Mouse (Mus musculus) liver, embryonic 16.5 days (tissue): ENCODE results near the gene Lama4. TPM values are rescaled to one million over a fixed set of nuclear protein-coding genes. Genes with fewer than 3 reads are reported as not detected.

ENCODE experiments used
- ATAC-seq: fragments of 200-750 bp; cut with Nextera tagmentation; 2 replicates; pipeline ENCODE4 v1.8.0; 2017; ENCODE audit warnings: low read depth, mild to moderate bottlenecking, moderate number of reproducible peaks, moderate library complexity
- H3K27ac ChIP-seq: fragments of 300-500 bp; sonication (generic); 2 replicates; pipeline ENCODE4 v1.5.1; 2014; ENCODE audit warnings: mild to moderate bottlenecking, low read length
- H3K27me3 ChIP-seq: fragments of 300-500 bp; sonication (generic); 2 replicates; pipeline ENCODE4 v1.6.1; 2014; ENCODE audit warnings: low read depth, low read length, mixed read lengths; ENCODE audit not compliant: control insufficient read depth, insufficient read depth
- H3K36me3 ChIP-seq: fragments of 300-500 bp; sonication (generic); 2 replicates; pipeline ENCODE4 v1.6.1; 2014; ENCODE audit warnings: mild to moderate bottlenecking; ENCODE audit not compliant: control insufficient read depth, insufficient read depth
- H3K4me1 ChIP-seq: fragments of 300-500 bp; sonication (generic); 2 replicates; pipeline ENCODE4 v1.6.1; 2014; ENCODE audit warnings: low read depth, low read length, mixed read lengths; ENCODE audit not compliant: control insufficient read depth
- H3K4me2 ChIP-seq: fragments of 300-500 bp; sonication (generic); 2 replicates; pipeline ENCODE4 v1.6.1; 2014; ENCODE audit warnings: low read depth, low read length, mixed read lengths
- H3K4me3 ChIP-seq: fragments of 300-500 bp; sonication (generic); 2 replicates; pipeline ENCODE4 v1.5.1; 2014; ENCODE audit warnings: low read depth, mild to moderate bottlenecking, low read length
- H3K9ac ChIP-seq: fragments of 300-500 bp; sonication (generic); 2 replicates; pipeline ENCODE4 v1.6.1; 2014; ENCODE audit warnings: low read depth, low read length
- H3K9me3 ChIP-seq: fragments of 300-500 bp; sonication (generic); replicated peaks from 2 replicates; pipeline ENCODE4 v1.6.1; 2016; ENCODE audit warnings: low read length; ENCODE audit not compliant: control insufficient read depth
- WGBS: fragments of 180-500 bp; shearing (Covaris S2); extraction: QIAGEN DNeasy Blood & Tissue Kit; methylation state at CpG from one replicate; pipeline ENCODE4 v1.1.7; 2014; ENCODE audit not compliant: insufficient replicate concordance; 5-methylcytosine and 5-hydroxymethylcytosine counted together
- polyA plus RNA-seq: library from polyadenylated mRNA; unstranded; fragments of >200 nt; fragmentation: Nextera tagmentation; extraction: Ambion mirVana; gene quantifications from 2 replicates; pipeline ENCODE4 v1.2.1, GENCODE M21; 2015

Gene Lama4
- polyA plus RNA-seq, 1 experiment from 2014 or later: 2.1 TPM

DNA sequence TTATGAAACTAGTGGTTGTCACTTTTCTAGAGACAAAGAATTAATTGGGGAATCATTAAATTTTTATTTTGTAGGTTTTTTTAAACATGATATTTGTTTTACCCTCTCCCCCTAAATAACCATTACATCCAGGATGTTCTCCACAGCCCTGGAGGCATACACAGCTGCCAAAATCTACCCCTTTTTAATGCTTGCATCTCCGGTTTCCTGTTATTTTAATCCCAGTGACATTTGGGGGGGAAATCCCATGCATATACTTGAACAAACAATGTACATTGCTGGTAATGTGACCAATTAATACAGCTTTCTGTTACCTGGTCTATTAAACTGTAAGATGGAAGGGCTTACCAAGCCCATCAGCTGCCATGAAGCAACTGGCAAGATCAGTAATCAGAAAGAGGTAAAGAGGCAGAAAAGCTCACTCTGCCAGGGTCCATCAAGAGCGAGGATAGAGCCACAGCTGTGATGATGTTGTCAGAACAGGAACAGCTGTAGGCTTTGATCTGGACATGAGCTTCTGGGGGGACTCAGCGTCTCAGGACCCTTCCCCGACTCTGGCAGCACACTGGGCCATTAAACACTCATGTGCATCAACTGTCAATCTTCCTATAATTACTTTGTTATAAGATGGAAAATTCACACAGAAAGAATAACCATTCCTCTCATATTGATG lies 41.3 kb downstream of the Lama4 start:
- H3K27me3 ChIP-seq: no peaks in the 10 kb centered on the region
- H3K4me3 ChIP-seq: no peak overlapping the region
- no peak overlapping the region for H3K4me2 ChIP-seq
- no peaks in the 10 kb centered on the region for H3K4me1 ChIP-seq
- 61% methylated on average over 4 of the region's 4 CpGs for WGBS
- H3K36me3 ChIP-seq: no peaks in the 10 kb centered on the region
- no peak overlapping the region for H3K27ac ChIP-seq
- no peak for ATAC-seq
- no peaks in the 10 kb centered on the region for H3K9me3 ChIP-seq
- no peak overlapping the region for H3K9ac ChIP-seq

- H3K4me3 ChIP-seq: no peak overlapping the region
- 42% methylated on average over 2 of the region's 2 CpGs for WGBS
- H3K9ac ChIP-seq: no peak overlapping the region
- H3K27me3 ChIP-seq: no peaks in the 10 kb centered on the region
- no peak overlapping the region for H3K27ac ChIP-seq
- H3K4me2 ChIP-seq: no peak overlapping the region
- no peaks in the 10 kb centered on the region for H3K9me3 ChIP-seq
- no peaks in the 10 kb centered on the region for H3K4me1 ChIP-seq
- no peak for ATAC-seq
- no peaks in the 10 kb centered on the region for H3K36me3 ChIP-seq
Observed at GRCm38 (mm10) chr10:39014836-39015235, 49.5 kb downstream of the Lama4 start.

DNA sequence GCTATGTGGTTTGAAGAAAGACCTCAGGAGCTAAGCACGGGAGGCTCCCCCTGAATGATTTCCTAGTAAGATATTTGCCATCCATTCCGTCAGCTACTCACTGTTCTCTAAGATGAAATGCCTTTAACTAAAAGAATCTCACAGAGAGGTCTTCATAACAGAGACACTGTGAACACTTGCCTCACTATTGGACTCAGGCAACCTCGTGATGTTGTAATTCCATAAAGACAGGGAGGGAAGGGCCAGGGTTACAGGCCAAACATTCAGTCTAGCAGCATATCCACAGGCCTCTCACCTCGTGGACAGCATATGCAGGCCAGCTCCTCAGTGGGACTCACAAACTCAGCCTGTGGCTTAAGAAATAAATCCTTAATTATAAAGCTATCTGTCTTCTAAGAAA lies 52.7 kb downstream of the Lama4 start:
- H3K4me2 ChIP-seq: no peak overlapping the region
- H3K27me3 ChIP-seq: no peaks in the 10 kb centered on the region
- ATAC-seq: no peak
- no peak overlapping the region for H3K4me3 ChIP-seq
- WGBS: 47% methylated on average over 4 of the region's 4 CpGs
- H3K27ac ChIP-seq: no peak overlapping the region
- no peaks in the 10 kb centered on the region for H3K36me3 ChIP-seq
- no peaks in the 10 kb centered on the region for H3K4me1 ChIP-seq
- no peak overlapping the region for H3K9ac ChIP-seq
- H3K9me3 ChIP-seq: no peaks in the 10 kb centered on the region

GRCm38 (mm10) chr10:39018635-39019034 lies 53.3 kb downstream of the Lama4 start:
- H3K9me3 ChIP-seq: no peaks in the 10 kb centered on the region
- 83% methylated on average over 1 of the region's 1 CpGs for WGBS
- no peak overlapping the region for H3K27ac ChIP-seq

DNA sequence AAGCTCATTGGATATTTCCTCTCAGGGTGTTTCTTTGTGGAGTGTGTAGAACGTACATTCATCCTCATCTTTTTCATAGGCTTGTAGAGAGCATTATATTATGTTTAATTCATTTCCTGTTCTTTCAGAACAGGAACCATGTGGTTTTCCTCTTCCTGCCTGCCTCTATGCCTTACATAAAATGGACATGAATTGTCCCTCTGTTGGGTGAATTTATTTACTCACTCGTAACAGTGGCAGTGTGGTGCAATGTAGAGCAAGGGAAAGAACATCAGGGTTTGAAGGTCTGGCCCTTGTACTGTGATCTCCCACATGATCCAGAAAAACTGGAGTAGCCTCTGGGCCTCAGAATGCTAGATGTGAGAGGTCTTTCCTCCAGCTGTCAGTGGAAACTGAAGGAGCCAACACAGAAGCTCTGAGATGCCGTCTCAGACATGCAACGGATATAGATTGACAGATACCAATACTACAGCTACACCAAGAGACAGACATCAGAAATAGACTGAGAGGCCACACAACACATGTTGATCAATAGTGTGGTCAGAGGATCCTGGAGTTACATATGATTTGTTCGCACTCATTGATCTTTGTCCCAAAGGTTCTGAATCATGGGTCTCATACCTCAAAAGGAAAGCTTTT lies 58.4 kb downstream of the Lama4 start:
- H3K4me1 ChIP-seq: no peaks in the 10 kb centered on the region
- H3K9ac ChIP-seq: no peak overlapping the region
- no peaks in the 10 kb centered on the region for H3K36me3 ChIP-seq
- H3K9me3 ChIP-seq: no peaks in the 10 kb centered on the region
- 29% methylated on average over 5 of the region's 5 CpGs for WGBS
- no peaks in the 10 kb centered on the region for H3K27me3 ChIP-seq
- H3K4me3 ChIP-seq: no peak overlapping the region
- H3K27ac ChIP-seq: no peak overlapping the region
- ATAC-seq: no peak
- no peak overlapping the region for H3K4me2 ChIP-seq

More at GRCm38 (mm10) chr10:39018635-39019034, 53.3 kb downstream of the Lama4 start:
- no peak overlapping the region for H3K4me2 ChIP-seq
- H3K36me3 ChIP-seq: no peaks in the 10 kb centered on the region
- no peak for ATAC-seq
- no peaks in the 10 kb centered on the region for H3K27me3 ChIP-seq
- H3K4me3 ChIP-seq: no peak overlapping the region
- H3K9ac ChIP-seq: no peak overlapping the region
- no peaks in the 10 kb centered on the region for H3K4me1 ChIP-seq

DNA sequence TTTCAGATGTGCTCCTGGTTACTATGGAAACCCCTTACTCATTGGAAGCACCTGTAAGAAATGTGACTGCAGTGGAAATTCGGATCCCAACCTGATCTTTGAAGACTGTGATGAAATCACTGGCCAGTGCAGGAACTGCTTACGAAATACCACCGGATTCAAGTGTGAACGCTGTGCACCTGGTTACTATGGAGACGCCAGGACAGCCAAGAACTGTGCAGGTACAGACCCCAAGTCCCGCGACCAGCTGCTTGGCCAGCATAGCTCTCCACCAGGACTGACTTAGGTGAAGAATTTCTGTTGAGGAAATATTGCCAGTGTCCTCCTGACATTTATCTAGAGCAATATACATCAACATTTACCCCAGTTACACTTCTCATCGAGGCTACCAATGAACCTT lies 61.2 kb downstream of the Lama4 start:
- Histone ChIP-seq H3K4me1 (no peaks in the 10 kb centered on the region), H3K36me3 (no peaks in the 10 kb centered on the region), H3K9me3 (no peaks in the 10 kb centered on the region), H3K4me3 (no peak overlapping the region), H3K4me2 (no peak overlapping the region), H3K27ac (no peak overlapping the region), H3K9ac (no peak overlapping the region), H3K27me3 (no peaks in the 10 kb centered on the region)
- WGBS: 60% methylated on average over 8 of the region's 8 CpGs
- ATAC-seq: no peak

- H3K9ac ChIP-seq: no peak overlapping the region
- H3K9me3 ChIP-seq: no peaks in the 10 kb centered on the region
- H3K4me3 ChIP-seq: no peak overlapping the region
- no peaks in the 10 kb centered on the region for H3K36me3 ChIP-seq
- H3K4me1 ChIP-seq: no peaks in the 10 kb centered on the region
- 32% methylated on average over 5 of the region's 5 CpGs for WGBS
- H3K27me3 ChIP-seq: no peaks in the 10 kb centered on the region
- no peak for ATAC-seq
- no peak overlapping the region for H3K4me2 ChIP-seq
- no peak overlapping the region for H3K27ac ChIP-seq
Observed at GRCm38 (mm10) chr10:39027058-39027457, 61.7 kb downstream of the Lama4 start.

DNA sequence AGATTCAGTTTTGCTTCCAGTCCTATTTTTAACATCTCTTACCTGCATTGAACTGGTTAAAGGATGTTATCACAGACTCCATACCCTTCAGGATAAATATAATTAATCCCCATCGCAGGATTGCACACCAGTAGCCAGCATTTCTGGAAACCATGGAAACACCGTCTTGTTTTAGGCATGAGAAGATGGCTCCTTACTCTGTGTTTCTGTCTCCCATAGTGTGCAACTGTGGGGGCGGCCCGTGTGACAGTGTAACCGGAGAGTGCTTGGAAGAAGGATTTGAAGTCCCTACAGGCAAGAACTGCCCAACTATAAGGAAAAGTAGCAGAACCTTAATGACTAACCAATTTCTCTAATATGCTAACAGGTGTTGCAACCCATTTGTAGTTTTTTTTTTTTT lies 63.1 kb downstream of the Lama4 start:
- Histone ChIP-seq H3K27me3 (no peaks in the 10 kb centered on the region), H3K9ac (no peak overlapping the region), H3K27ac (no peak overlapping the region), H3K36me3 (no peaks in the 10 kb centered on the region), H3K4me1 (no peaks in the 10 kb centered on the region), H3K4me2 (no peak overlapping the region), H3K4me3 (no peak overlapping the region), H3K9me3 (no peaks in the 10 kb centered on the region)
- 80% methylated on average over 5 of the region's 5 CpGs for WGBS
- no peak for ATAC-seq

DNA sequence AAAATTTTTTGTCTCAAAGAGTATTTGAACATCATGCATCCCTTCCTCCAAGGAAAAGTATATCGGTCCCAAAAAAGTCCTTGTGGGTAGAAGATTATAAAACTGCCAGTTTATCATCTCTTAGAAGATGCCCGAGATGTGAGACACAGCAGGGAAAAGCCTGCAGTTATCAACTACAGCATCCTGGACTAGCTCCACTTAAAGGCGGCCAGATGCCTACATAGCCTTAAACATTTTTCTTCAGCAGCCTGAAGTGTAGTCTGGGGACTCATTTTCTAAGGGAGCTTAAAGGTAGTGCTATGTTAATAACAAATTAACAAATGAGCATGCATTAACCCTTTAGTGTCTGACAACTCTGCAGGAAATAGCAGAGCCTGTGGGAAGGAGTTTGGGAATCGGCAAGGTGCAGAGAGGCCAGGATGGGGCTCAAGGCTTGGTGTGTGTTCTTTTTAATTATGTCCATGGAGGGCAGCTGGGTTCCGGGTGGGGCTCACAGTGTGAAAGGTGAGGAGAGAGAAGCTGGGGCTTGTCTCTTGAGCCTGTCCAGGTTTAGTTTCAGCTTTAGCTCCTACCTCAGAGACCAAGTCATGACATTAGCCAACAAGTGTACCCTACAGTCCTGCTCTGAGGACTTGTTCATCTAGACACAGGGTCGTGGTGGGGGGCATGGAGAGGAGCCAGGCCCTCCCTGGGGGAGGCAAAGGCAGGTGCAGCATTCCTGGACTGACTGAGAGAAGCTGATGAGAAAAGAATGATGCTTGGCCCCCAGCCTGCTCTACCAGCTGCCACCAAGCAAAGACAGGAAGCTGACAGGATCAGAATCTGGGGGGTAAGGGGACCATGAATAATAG lies 64.2 kb downstream of the Lama4 start:
- Histone ChIP-seq H3K36me3 (no peaks in the 10 kb centered on the region), H3K4me3 (no peak overlapping the region), H3K27ac (no peak overlapping the region), H3K9me3 (no peaks in the 10 kb centered on the region), H3K9ac (no peak overlapping the region), H3K4me2 (no peak overlapping the region), H3K27me3 (no peaks in the 10 kb centered on the region), H3K4me1 (no peaks in the 10 kb centered on the region)
- WGBS: 58% methylated on average over 6 of the region's 6 CpGs
- no peak for ATAC-seq
